Comparison of ENCODE assay signal across 18 mouse cellular contexts in genomic region chr3:79296049-79296448, GRCm38 (mm10). TPM values are rescaled to one million over a fixed set of nuclear protein-coding genes. Genes with fewer than 3 reads are reported as not detected.
DNase-seq lines count a peak whose midpoint lies in the region; ATAC-seq and TF ChIP-seq lines count a peak whose summit lies in the region.
"Had no signal": no experiment of that assay in that cellular context is flagged by ENCODE, and none has a peak within 500 bp of the region (broad histone marks: within the 10 kb centered on the region; RNA-seq: fewer than 3 reads in every experiment).

No protein-coding gene starts in this region.

- H3K4me1 ChIP-seq in kidney, embryonic 16.5 days (ENCODE audit: insufficient read depth, low read length): no peaks in the 10 kb centered on the region
- no peaks in the 10 kb centered on the region for H3K4me1 ChIP-seq in midbrain, postnatal 0 days (ENCODE audit: insufficient read depth, low read length)
- no peaks in the 10 kb centered on the region for H3K4me1 ChIP-seq in midbrain, embryonic 11.5 days (ENCODE audit: control insufficient read depth, insufficient read depth, low read length)
- H3K4me1 ChIP-seq in intestine, postnatal 0 days (replicated peaks; ENCODE audit: control insufficient read depth, insufficient read depth, low read length): no peaks in the 10 kb centered on the region
- no peaks in the 10 kb centered on the region for H3K4me1 ChIP-seq in midbrain, embryonic 10.5 days

- H3K27ac ChIP-seq in kidney, embryonic 16.5 days (ENCODE audit: low read length): no peak overlapping the region
- no peak overlapping the region for H3K27ac ChIP-seq in midbrain, postnatal 0 days (ENCODE audit: low read depth, low read length)
- no peak overlapping the region for H3K27ac ChIP-seq in midbrain, embryonic 11.5 days (ENCODE audit: low read depth, low read length)
- H3K27ac ChIP-seq in intestine, postnatal 0 days (ENCODE audit: low read depth, low read length): no peak overlapping the region
- H3K27ac ChIP-seq in midbrain, embryonic 10.5 days (replicated peaks): no peak overlapping the region

- H3K36me3 ChIP-seq in kidney, embryonic 16.5 days (ENCODE audit: insufficient read depth, low read length): no peaks in the 10 kb centered on the region
- H3K36me3 ChIP-seq in midbrain, postnatal 0 days (ENCODE audit: insufficient read depth, low read length): no peaks in the 10 kb centered on the region
- no peaks in the 10 kb centered on the region for H3K36me3 ChIP-seq in midbrain, embryonic 11.5 days (ENCODE audit: control insufficient read depth, insufficient read depth, low read length)
- H3K36me3 ChIP-seq in intestine, postnatal 0 days (ENCODE audit: control insufficient read depth, insufficient read depth): no peaks in the 10 kb centered on the region
- no peaks in the 10 kb centered on the region for H3K36me3 ChIP-seq in midbrain, embryonic 10.5 days

- H3K9ac ChIP-seq in kidney, embryonic 16.5 days (replicated peaks; ENCODE audit: low read length): no peak overlapping the region
- H3K9ac ChIP-seq in midbrain, postnatal 0 days (replicated peaks; ENCODE audit: low read length, poor library complexity, severe bottlenecking): no peak overlapping the region
- H3K9ac ChIP-seq in midbrain, embryonic 11.5 days (ENCODE audit: low read length): no peak overlapping the region
- H3K9ac ChIP-seq in intestine, postnatal 0 days (ENCODE audit: low read depth, low read length): no peak overlapping the region

- H3K4me2 ChIP-seq in kidney, embryonic 16.5 days (replicated peaks; ENCODE audit: low read depth, low read length): no peak overlapping the region
- H3K4me2 ChIP-seq in midbrain, postnatal 0 days (ENCODE audit: low read depth, low read length, poor library complexity, severe bottlenecking): no peak overlapping the region
- H3K4me2 ChIP-seq in midbrain, embryonic 11.5 days: no peak overlapping the region
- no peak overlapping the region for H3K4me2 ChIP-seq in intestine, postnatal 0 days (replicated peaks; ENCODE audit: low read depth)

- WGBS in kidney, embryonic 16.5 days: 43% methylated on average over 5 of the region's 5 CpGs
- 73% methylated on average over 5 of the region's 5 CpGs for WGBS in midbrain, postnatal 0 days
- WGBS in midbrain, embryonic 11.5 days: 69% methylated on average over 5 of the region's 5 CpGs
- WGBS in intestine, postnatal 0 days: 51% methylated on average over 5 of the region's 5 CpGs
- WGBS in midbrain, embryonic 10.5 days: 80% methylated on average over 5 of the region's 5 CpGs

- TF ChIP-seq CTCF in midbrain, postnatal 0 days (IDR thresholded peaks at IDR 0.05): 0 out of 2 replicates have a peak, but pooled peaks have one; percentile 10
- TF ChIP-seq CTCF in intestine, postnatal 0 days (IDR thresholded peaks at IDR 0.05; ENCODE audit: low read depth): peak; percentile 59

- H3K4me3 ChIP-seq in kidney, embryonic 16.5 days (ENCODE audit: low read length): no peak overlapping the region
- no peak overlapping the region for H3K4me3 ChIP-seq in midbrain, postnatal 0 days (ENCODE audit: low read depth, low read length)
- no peak overlapping the region for H3K4me3 ChIP-seq in midbrain, embryonic 11.5 days (ENCODE audit: low read depth, low read length)
- H3K4me3 ChIP-seq in intestine, postnatal 0 days (ENCODE audit: low read depth, low read length): no peak overlapping the region
- H3K4me3 ChIP-seq in midbrain, embryonic 10.5 days: no peak overlapping the region

- no peaks in the 10 kb centered on the region for H3K9me3 ChIP-seq in kidney, embryonic 16.5 days (ENCODE audit: low read length)
- H3K9me3 ChIP-seq in midbrain, postnatal 0 days (ENCODE audit: low read length): no peaks in the 10 kb centered on the region
- no peaks in the 10 kb centered on the region for H3K9me3 ChIP-seq in midbrain, embryonic 11.5 days (ENCODE audit: control insufficient read depth, low read length)
- no peaks in the 10 kb centered on the region for H3K9me3 ChIP-seq in intestine, postnatal 0 days (ENCODE audit: control insufficient read depth)
- H3K9me3 ChIP-seq in midbrain, embryonic 10.5 days (replicated peaks): no peaks in the 10 kb centered on the region

- no peak for ATAC-seq in kidney, embryonic 16.5 days (ENCODE audit: low FRiP score, low TSS enrichment)
- no peak for ATAC-seq in midbrain, postnatal 0 days (ENCODE audit: low FRiP score)
- no peak for ATAC-seq in midbrain, embryonic 11.5 days (ENCODE audit: low FRiP score)
- ATAC-seq in intestine, postnatal 0 days: peak; percentile 70
- ATAC-seq in inflammation-experienced regulatory T-cells, adult 6 months: no peak

- DNase-seq in kidney, adult 9 months: peak; percentile 40
- DNase-seq in midbrain, postnatal 0 days (ENCODE audit: low spot score): no peak
- DNase-seq in midbrain, embryonic 11.5 days (ENCODE audit: low spot score, missing footprints): no peak
- DNase-seq in midbrain, embryonic 10.5 days (ENCODE audit: low spot score): no peak
- DNase-seq: cerebellum, adult 2 months; gastrocnemius, postnatal 36 days; kidney, postnatal 4 days had no signal

- no peaks in the 10 kb centered on the region for H3K27me3 ChIP-seq in kidney, embryonic 16.5 days (ENCODE audit: insufficient read depth, low read length)
- no peaks in the 10 kb centered on the region for H3K27me3 ChIP-seq in midbrain, postnatal 0 days (ENCODE audit: insufficient read depth, low read length)
- H3K27me3 ChIP-seq in midbrain, embryonic 11.5 days (ENCODE audit: control insufficient read depth, insufficient read depth, low read length): no peaks in the 10 kb centered on the region
- H3K27me3 ChIP-seq in intestine, postnatal 0 days (replicated peaks; ENCODE audit: control insufficient read depth, insufficient read depth, low read length): no peaks in the 10 kb centered on the region
- H3K27me3 ChIP-seq in midbrain, embryonic 10.5 days (ENCODE audit: low read depth, poor library complexity, severe bottlenecking): no peaks in the 10 kb centered on the region
- H3K27me3 ChIP-seq: CH12.LX had no signal

RNA-seq across cellular contexts. Expression of gene Rapgef2, which starts 9.7 kb away (rescaled TPM):
- 4.0 and 4.9 TPM in 2 replicates for polyA plus RNA-seq in kidney, embryonic 16.5 days (2015; fragmentation: Nextera tagmentation; extraction: Ambion mirVana)
- total RNA-seq in midbrain, postnatal 0 days (2014; rRNA removed): 56.9 and 60.4 TPM in 2 replicates
- 9.6 and 9.7 TPM in 2 replicates for polyA plus RNA-seq in midbrain, postnatal 0 days (2015; fragmentation: Nextera tagmentation; extraction: Ambion mirVana)
- 5.3 and 6.2 TPM in 2 replicates for polyA plus RNA-seq in midbrain, embryonic 11.5 days (2014; fragmentation: Nextera tagmentation; extraction: Ambion mirVana)
- 3.2 and 4.1 TPM in 2 replicates for polyA plus RNA-seq in intestine, postnatal 0 days (2015; fragmentation: Nextera tagmentation; extraction: Ambion mirVana)
- polyA plus RNA-seq in inflammation-experienced regulatory T-cells, adult 6 months (2017; shearing (Covaris generic)): 1 to 10 TPM; 5.0 to 7.9 (median 6.5) TPM
- 3.9 and 5.0 TPM in 2 replicates for polyA plus RNA-seq in midbrain, embryonic 10.5 days (2016; fragmentation: Nextera tagmentation; extraction: Ambion mirVana)

RNA-seq across cellular contexts. Expression of gene Gm17359, which starts 40.4 kb away (rescaled TPM):
- polyA plus RNA-seq in kidney, embryonic 16.5 days (2015; fragmentation: Nextera tagmentation; extraction: Ambion mirVana): not detected in 2 replicates
- total RNA-seq in midbrain, postnatal 0 days (2014; rRNA removed): not detected in 2 replicates
- not detected in 2 replicates for polyA plus RNA-seq in midbrain, postnatal 0 days (2015; fragmentation: Nextera tagmentation; extraction: Ambion mirVana)
- polyA plus RNA-seq in midbrain, embryonic 11.5 days (2014; fragmentation: Nextera tagmentation; extraction: Ambion mirVana): 0.33 TPM in 1 of 2 replicates, not detected in the other
- polyA plus RNA-seq in intestine, postnatal 0 days (2015; fragmentation: Nextera tagmentation; extraction: Ambion mirVana): not detected in 2 replicates
- polyA plus RNA-seq in inflammation-experienced regulatory T-cells, adult 6 months (2017; shearing (Covaris generic)): not detected
- polyA plus RNA-seq in midbrain, embryonic 10.5 days (2016; fragmentation: Nextera tagmentation; extraction: Ambion mirVana): 0.14 TPM in 1 of 2 replicates, not detected in the other
- total RNA-seq: adrenal gland, adult 18-20 months; CH12.LX; gastrocnemius, postnatal 36 days; left cerebral cortex, adult 8-10 months; monocyte, adult 5-6 weeks had no signal
- polyA plus RNA-seq: cerebellum, adult 2 months; heart, embryonic 16.5 days; limb, embryonic 14.5 days; neural tube, embryonic 14.5 days; urinary bladder, adult 2 months had no signal
